Mouse (Mus musculus): ENCODE results near the gene Zbtb48. TPM values are rescaled to one million over a fixed set of nuclear protein-coding genes. Genes with fewer than 3 reads are reported as not detected.

The Zbtb48 gene
- polyA plus RNA-seq, 1 experiment = 13.6 TPM

DNA sequence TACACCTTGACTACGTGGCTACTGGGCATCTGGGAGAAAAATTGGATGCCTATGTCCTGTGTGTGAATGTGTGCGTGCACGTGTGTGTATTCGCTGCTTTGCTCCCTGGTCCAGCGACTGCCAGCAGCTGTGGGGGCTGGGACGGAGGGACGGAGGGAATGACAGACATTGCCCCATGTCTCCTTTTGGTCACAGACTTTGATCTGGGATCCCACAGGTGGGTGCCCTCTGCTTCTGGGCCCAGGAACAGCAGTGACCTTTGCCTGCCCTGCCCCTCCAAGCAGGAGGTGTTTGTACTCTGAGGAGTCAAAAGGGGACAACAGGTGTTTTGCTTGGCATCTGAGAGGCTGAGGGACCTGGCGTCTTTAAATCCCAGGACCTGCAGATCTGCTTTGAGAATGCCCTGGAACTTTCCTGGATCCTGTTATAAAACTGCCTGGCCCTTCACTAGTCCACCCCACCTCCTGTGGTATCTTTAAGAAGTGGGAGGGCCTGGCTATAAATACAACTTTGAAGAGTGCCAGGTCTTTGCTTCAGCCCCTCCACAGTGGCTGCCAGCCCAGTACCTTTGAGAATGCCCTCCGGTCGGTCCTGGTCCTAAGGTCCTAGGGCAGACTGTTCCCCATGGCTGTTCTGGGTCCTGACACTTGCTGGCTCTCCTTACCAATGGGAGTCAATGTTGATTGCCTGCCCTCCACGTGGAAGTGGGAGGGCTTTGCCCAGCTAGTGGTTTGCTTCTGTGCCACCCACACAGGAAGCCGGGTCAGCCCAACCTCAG, 14.2 kb downstream of the Zbtb48 start:
- 57% methylated on average over 12 of the region's 12 CpGs for WGBS
- H3K36me3 ChIP-seq (ENCODE audit: control insufficient read depth, insufficient read depth, low read length) = peaks cover 10% of the 10 kb centered on the region
- peaks cover 29% of the 10 kb centered on the region for H3K4me1 ChIP-seq (ENCODE audit: control insufficient read depth, insufficient read depth, insufficient read length, low read length)
- no peak overlapping the region for H3K27ac ChIP-seq (ENCODE audit: insufficient read depth, low read depth, low read length)
- no peaks in the 10 kb centered on the region for H3K27me3 ChIP-seq (ENCODE audit: control insufficient read depth, insufficient read depth, low read length)
- no peak for TF ChIP-seq CTCF (IDR thresholded peaks at IDR 0.05; ENCODE audit: extremely low read depth, insufficient read length, insufficient replicate concordance, low read depth, low read length)
- no peak for TF ChIP-seq POLR2A (IDR thresholded peaks at IDR 0.05; ENCODE audit: low read depth, low read length)
- no peak overlapping the region for H3K4me3 ChIP-seq (ENCODE audit: low read depth, low read length)

DNA sequence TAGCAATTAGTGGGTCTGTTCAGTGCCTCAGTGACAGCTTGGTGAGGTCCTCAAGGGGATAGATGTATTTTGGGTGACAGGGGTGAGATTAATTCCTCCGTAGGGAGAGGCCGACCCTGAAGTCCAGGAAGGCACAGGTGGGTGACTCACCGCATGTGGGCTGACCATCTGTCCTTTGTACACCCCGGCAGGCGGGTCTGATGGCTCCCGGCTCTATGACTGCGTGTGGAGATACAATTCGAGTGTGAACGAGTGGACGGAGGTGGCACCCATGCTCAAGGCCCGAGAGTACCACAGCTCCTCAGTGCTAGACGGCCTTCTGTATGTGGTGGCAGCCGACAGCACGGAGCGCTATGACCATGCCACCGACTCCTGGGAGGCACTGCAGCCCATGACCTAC, 15.4 kb downstream of the Zbtb48 start:
- Histone ChIP-seq H3K4me1 (ENCODE audit: control insufficient read depth, insufficient read depth, insufficient read length, low read length) (peaks cover 29% of the 10 kb centered on the region), H3K4me3 (ENCODE audit: low read depth, low read length) (no peak overlapping the region), H3K36me3 (ENCODE audit: control insufficient read depth, insufficient read depth, low read length) (peaks cover 10% of the 10 kb centered on the region), H3K27me3 (ENCODE audit: control insufficient read depth, insufficient read depth, low read length) (no peaks in the 10 kb centered on the region), H3K27ac (ENCODE audit: insufficient read depth, low read depth, low read length) (no peak overlapping the region)
- 85% methylated on average over 16 of the region's 16 CpGs for WGBS
- TF ChIP-seq POLR2A (IDR thresholded peaks at IDR 0.05; ENCODE audit: low read depth, low read length) = no peak

DNA sequence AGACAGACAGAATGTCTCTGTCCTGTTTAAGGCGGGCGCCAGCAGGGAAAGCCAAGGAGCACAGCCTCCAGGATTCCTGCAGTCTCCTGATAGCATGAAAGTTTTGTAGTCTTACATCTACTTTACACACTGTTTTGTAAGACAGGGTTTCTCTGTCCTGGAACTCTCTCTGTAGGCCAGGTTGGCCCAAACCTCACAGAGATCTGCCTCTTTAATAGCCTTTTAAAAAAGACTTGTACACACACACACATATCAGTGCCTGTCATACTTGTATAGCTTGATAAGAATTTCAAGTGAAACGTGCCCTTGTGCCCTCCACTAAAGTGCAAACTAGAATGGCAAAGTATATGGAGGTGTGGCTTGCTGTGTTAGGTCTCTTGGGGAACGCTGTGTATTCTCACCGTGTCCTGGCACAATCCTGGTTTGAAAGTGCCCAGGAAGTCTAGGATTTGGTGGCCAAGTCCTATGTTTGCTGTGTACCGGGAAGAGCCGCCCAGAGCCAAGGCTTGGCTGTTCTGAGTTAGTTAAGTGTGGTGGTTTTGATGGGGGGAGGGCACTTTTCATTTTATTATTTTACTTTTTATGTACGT, 16.2 kb downstream of the Zbtb48 start:
- Histone ChIP-seq H3K27me3 (ENCODE audit: control insufficient read depth, insufficient read depth, low read length) (no peaks in the 10 kb centered on the region), H3K36me3 (ENCODE audit: control insufficient read depth, insufficient read depth, low read length) (peaks cover 10% of the 10 kb centered on the region), H3K4me3 (ENCODE audit: low read depth, low read length) (peak overlapping the region; percentile 85), H3K27ac (ENCODE audit: insufficient read depth, low read depth, low read length) (peak overlapping the region; percentile 10; the same call in 1 of the 2 replicates), H3K4me1 (ENCODE audit: control insufficient read depth, insufficient read depth, insufficient read length, low read length) (peaks cover 29% of the 10 kb centered on the region)
- TF ChIP-seq CTCF (IDR thresholded peaks at IDR 0.05; ENCODE audit: extremely low read depth, insufficient read length, insufficient replicate concordance, low read depth, low read length) = no peak
- no peak for TF ChIP-seq POLR2A (IDR thresholded peaks at IDR 0.05; ENCODE audit: low read depth, low read length)
- WGBS = 32% methylated on average over 8 of the region's 8 CpGs

DNA sequence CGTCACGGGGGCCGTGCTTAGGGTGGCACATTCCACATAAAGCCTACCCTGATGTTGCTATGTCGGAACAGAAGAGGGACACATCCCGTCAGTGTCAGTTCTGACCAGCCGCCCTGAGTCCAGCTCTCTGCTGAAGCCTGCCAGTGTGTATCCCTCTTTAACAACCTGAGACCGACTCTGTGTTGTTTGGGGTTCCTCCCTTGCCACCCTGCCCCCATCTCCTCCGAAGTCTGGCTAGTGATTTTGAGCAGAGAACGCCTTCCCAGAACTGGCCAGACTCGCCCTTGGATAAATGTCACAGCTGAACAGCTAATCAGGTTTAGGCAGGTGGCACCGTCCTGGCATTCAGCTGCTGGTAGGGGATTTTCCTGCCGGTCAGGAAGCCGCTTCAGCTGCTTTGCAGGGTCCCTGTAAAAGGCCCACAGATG, 16.8 kb downstream of the Zbtb48 start:
- peak overlapping the region; percentile 85 for H3K4me3 ChIP-seq (ENCODE audit: low read depth, low read length)
- H3K27me3 ChIP-seq (ENCODE audit: control insufficient read depth, insufficient read depth, low read length) = no peaks in the 10 kb centered on the region
- 8% methylated on average over 13 of the region's 13 CpGs for WGBS
- TF ChIP-seq CTCF (IDR thresholded peaks at IDR 0.05; ENCODE audit: extremely low read depth, insufficient read length, insufficient replicate concordance, low read depth, low read length) = no peak
- TF ChIP-seq POLR2A (IDR thresholded peaks at IDR 0.05; ENCODE audit: low read depth, low read length) = no peak
- peaks cover 7% of the 10 kb centered on the region for H3K36me3 ChIP-seq (ENCODE audit: control insufficient read depth, insufficient read depth, low read length)
- H3K27ac ChIP-seq (ENCODE audit: insufficient read depth, low read depth, low read length) = peak overlapping the region; percentile 10
- H3K4me1 ChIP-seq (ENCODE audit: control insufficient read depth, insufficient read depth, insufficient read length, low read length) = peaks cover 29% of the 10 kb centered on the region

DNA sequence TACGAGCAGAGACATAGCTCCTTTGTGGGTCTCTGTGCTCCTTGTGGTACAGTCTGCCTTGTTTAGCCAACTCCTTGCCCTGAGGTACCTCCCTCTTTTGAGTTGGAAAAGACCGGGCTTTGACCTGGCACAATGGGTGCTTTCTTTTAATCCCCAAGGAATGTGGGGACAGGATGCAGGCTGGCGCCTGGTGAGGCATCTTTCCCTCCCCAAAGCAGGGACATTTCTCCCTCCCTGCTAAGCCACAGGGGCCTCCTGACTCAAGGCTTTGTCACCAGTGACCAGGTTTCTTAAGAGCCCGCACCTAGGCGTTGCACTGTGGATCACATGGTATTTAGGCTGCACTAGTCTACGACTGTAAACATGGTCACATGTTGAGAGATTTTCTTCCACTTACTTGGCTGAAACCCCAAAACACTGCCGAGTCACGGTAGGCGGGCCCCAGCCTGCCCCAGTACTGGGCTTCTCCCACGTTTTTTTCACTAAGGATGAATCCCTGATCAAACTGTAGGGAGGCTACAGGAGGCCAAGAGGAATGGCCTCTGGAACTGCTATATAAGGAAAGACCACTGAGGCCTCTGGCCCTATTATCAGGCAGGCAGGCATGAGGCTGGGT, 17.3 kb downstream of the Zbtb48 start:
- H3K27ac ChIP-seq (ENCODE audit: insufficient read depth, low read depth, low read length) = peak overlapping the region; percentile 10; the same call in 1 of the 2 replicates
- peak overlapping the region; percentile 85 for H3K4me3 ChIP-seq (ENCODE audit: low read depth, low read length)
- no peaks in the 10 kb centered on the region for H3K27me3 ChIP-seq (ENCODE audit: control insufficient read depth, insufficient read depth, low read length)
- H3K4me1 ChIP-seq (ENCODE audit: control insufficient read depth, insufficient read depth, insufficient read length, low read length) = peaks cover 29% of the 10 kb centered on the region
- H3K36me3 ChIP-seq (ENCODE audit: control insufficient read depth, insufficient read depth, low read length) = peaks cover 2% of the 10 kb centered on the region; the same call in 1 of the 2 replicates
- WGBS = 3% methylated on average over 10 of the region's 10 CpGs
- TF ChIP-seq POLR2A (IDR thresholded peaks at IDR 0.05; ENCODE audit: low read depth, low read length) (no peak), CTCF (IDR thresholded peaks at IDR 0.05; ENCODE audit: extremely low read depth, insufficient read length, insufficient replicate concordance, low read depth, low read length) (no peak)

DNA sequence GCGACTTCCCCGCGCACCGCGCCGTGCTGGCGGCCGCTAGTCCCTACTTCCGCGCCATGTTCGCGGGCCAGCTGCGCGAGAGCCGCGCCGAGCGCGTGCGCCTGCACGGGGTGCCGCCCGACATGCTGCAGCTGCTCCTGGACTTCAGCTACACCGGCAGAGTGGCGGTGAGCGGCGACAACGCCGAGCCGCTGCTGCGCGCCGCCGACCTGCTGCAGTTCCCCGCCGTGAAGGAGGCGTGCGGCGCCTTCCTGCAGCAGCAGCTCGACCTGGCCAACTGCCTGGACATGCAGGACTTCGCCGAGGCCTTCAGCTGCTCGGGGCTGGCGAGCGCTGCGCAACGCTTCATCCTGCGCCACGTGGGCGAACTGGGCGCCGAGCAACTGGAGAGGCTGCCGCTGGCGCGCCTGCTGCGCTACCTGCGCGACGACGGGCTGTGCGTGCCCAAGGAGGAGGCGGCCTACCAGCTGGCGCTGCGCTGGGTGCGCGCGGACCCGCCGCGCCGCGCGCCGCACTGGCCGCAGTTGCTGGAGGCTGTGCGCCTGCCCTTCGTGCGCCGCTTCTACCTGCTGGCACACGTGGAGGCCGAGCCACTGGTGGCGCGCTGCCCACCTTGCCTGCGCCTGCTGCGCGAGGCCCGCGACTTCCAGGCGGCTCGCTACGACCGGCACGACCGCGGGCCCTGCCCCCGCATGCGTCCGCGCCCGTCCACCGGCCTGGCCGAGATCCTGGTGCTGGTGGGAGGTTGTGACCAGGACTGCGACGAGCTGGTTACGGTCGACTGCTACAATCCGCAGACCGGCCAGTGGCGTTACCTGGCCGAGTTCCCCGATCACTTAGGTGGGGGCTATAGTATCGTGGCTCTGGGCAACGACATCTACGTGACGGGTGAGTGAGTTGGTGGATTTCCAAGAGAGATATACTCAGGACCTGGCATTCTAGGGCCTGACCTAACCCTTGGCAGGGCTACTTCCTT, 18.1 kb downstream of the Zbtb48 start:
- TF ChIP-seq POLR2A (IDR thresholded peaks at IDR 0.05; ENCODE audit: low read depth, low read length) = no peak
- no peak for TF ChIP-seq CTCF (IDR thresholded peaks at IDR 0.05; ENCODE audit: extremely low read depth, insufficient read length, insufficient replicate concordance, low read depth, low read length)
- Histone ChIP-seq H3K27me3 (ENCODE audit: control insufficient read depth, insufficient read depth, low read length) (no peaks in the 10 kb centered on the region), H3K4me3 (ENCODE audit: low read depth, low read length) (peak overlapping the region; percentile 85), H3K4me1 (ENCODE audit: control insufficient read depth, insufficient read depth, insufficient read length, low read length) (peaks cover 29% of the 10 kb centered on the region), H3K27ac (ENCODE audit: insufficient read depth, low read depth, low read length) (peak overlapping the region; percentile 83), H3K36me3 (ENCODE audit: control insufficient read depth, insufficient read depth, low read length) (peaks cover 1% of the 10 kb centered on the region; the same call in 1 of the 2 replicates)
- WGBS = under 1% methylated on average over 115 of the region's 115 CpGs

Data from small intestine, adult 2 months (tissue).